Mouse (Mus musculus) small intestine, adult 2 months (tissue): ENCODE results near the gene Hist1h1d.

Source experiments
- CTCF ChIP-seq: fragments of 200-500 bp; IDR thresholded peaks from 2 replicates; pipeline ENCODE4 v1.5.1; 2012; ENCODE audit warnings: low read depth, mild to moderate bottlenecking, control low read depth, inconsistent platforms, low read length, moderate library complexity, mixed read lengths; ENCODE audit not compliant: insufficient replicate concordance, insufficient read length; ENCODE audit errors: extremely low read depth
- POLR2A ChIP-seq: fragments of 200-500 bp; IDR thresholded peaks from 2 replicates; pipeline ENCODE4 v1.6.1; 2012; ENCODE audit warnings: low read depth, mild to moderate bottlenecking, control low read depth, inconsistent platforms, low read length, moderate library complexity

GRCm38 (mm10) chr13:23523976-23524375, 29.1 kb upstream of the Hist1h1d start:
- no peak for TF ChIP-seq CTCF
- no peak for TF ChIP-seq POLR2A
